Mouse (Mus musculus) midbrain, embryonic 13.5 days (tissue): ENCODE data around the gene Ubl3. TPM values are rescaled to one million over a fixed set of nuclear protein-coding genes. Genes with fewer than 3 reads are reported as not detected.

Source experiments
- ATAC-seq: fragments of 200-750 bp; cut with Nextera tagmentation; 2 replicates; pipeline ENCODE4 v1.8.0; 2017; ENCODE audit warnings: mild to moderate bottlenecking, moderate TSS enrichment, moderate library complexity
- H3K27ac ChIP-seq: fragments of 300-500 bp; sonication (generic); 2 replicates; pipeline ENCODE4 v1.5.1; 2015; ENCODE audit warnings: inconsistent platforms, mild to moderate bottlenecking, moderate library complexity
- H3K27me3 ChIP-seq: fragments of 300-500 bp; sonication (generic); 2 replicates; pipeline ENCODE4 v1.6.1; 2015; ENCODE audit warnings: mild to moderate bottlenecking, inconsistent platforms
- H3K36me3 ChIP-seq: fragments of 300-500 bp; sonication (generic); 2 replicates; pipeline ENCODE4 v1.6.1; 2015; ENCODE audit warnings: mild to moderate bottlenecking, inconsistent platforms
- H3K4me1 ChIP-seq: fragments of 300-500 bp; sonication (generic); replicated peaks from 2 replicates; pipeline ENCODE4 v1.6.1; 2015; ENCODE audit warnings: inconsistent platforms
- H3K4me2 ChIP-seq: fragments of 300-500 bp; sonication (generic); replicated peaks from 2 replicates; pipeline ENCODE4 v1.6.1; 2015; ENCODE audit warnings: moderate library complexity, mild to moderate bottlenecking, inconsistent platforms
- H3K4me3 ChIP-seq: fragments of 300-500 bp; sonication (generic); replicated peaks from 2 replicates; pipeline ENCODE4 v1.5.1; 2015; ENCODE audit warnings: mild to moderate bottlenecking, inconsistent platforms
- H3K9ac ChIP-seq: fragments of 300-500 bp; sonication (generic); replicated peaks from 2 replicates; pipeline ENCODE4 v1.6.1; 2015; ENCODE audit warnings: mild to moderate bottlenecking, inconsistent platforms
- H3K9me3 ChIP-seq: fragments of 300-500 bp; sonication (generic); 2 replicates; pipeline ENCODE4 v1.6.1; 2016; ENCODE audit warnings: mild to moderate bottlenecking, inconsistent platforms
- WGBS: fragments of 180-500 bp; shearing (Covaris S2); methylation state at CpG from one replicate; pipeline ENCODE4 v1.1.7; 2015; 5-methylcytosine and 5-hydroxymethylcytosine counted together
- polyA plus RNA-seq: library from polyadenylated mRNA; unstranded; fragments of >200 nt; fragmentation: Nextera tagmentation; extraction: Ambion mirVana; gene quantifications from 2 replicates; pipeline ENCODE4 v1.2.1, GENCODE M21; 2015

Gene Ubl3
- 55.3 and 69.1 TPM in 2 replicates for polyA plus RNA-seq

DNA sequence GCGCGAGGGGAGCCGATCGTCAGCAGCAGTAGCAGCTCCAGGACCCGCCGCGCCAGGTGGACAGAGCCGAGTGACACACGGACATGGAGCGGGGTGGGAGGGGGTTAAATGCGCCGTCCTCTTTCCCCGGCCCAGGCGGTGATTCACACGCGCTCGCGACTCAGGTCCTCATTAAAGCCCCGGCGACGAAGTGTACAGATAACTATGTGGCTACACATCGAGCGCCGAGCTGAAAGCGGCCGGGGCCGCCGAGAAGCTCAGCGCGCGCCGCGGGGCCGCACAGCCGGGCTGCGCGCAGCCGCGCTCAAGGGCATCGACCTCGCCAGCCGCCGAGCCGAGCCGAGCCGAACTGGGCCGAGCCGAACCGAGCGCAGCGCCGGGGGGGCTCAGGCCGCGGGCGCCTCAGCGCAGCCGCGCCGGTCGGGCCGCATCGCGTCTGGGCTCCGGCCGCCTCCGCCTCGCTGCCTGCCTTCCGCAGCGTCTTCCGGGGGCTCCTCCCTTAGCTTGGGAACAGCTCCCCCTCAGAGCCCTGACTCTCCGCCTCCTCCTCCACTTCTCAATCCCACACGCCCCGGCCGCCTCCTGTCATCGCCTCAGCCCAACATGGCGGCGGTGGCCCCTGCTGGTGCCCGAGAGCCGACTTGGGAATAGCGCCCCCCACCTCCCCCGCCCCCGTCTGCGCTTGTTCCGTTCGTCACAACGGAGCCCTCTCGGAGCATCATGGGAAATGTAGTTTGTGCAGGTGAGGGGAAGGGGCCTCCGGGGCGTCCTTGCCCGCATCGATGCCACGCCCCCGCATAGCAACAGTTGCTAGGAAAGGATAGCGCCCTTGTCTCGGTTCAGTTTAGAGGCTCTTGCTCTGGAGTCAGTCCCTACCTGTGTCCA is at the start of gene Ubl3:
Gene Ubl3 (minus strand): TSS at position 603 of the 885 bp plus-strand sequence.
- ATAC-seq, result peak; percentile 97
- Histone ChIP-seq H3K27me3 (peaks cover 6% of the 10 kb centered on the region), H3K4me1 (peaks cover 46% of the 10 kb centered on the region), H3K36me3 (no peaks in the 10 kb centered on the region), H3K27ac (peak within 1 kb of the TSS; percentile 98), H3K4me3 (peak within 1 kb of the TSS; percentile 70), H3K9ac (peak within 1 kb of the TSS; percentile 88), H3K4me2 (peak within 1 kb of the TSS; percentile 89), H3K9me3 (no peaks in the 10 kb centered on the region)
- WGBS, result under 1% methylated on average over 72 of the region's 95 CpGs

DNA sequence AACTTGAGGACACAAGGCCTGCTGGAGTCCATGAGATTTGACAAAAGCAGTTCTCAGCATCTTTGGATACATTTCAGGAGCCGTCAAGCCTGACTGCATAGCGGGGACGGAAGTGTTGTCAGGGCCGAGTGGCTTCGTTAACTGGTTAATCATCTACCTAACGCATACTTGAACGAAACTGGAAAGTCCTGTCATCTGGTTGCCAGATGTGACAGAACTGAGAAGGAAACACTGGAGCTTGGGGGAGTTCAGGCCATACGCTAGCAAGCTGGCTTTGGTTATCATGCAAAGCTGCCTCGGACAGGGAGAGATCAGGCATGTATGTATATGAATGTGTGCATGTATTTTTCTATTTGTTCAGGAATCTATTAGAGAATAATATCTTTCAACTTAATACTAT is 45.8 kb upstream of the Ubl3 start:
- 72% methylated on average over 9 of the region's 9 CpGs for WGBS
- Histone ChIP-seq H3K9me3 (no peaks in the 10 kb centered on the region), H3K4me3 (no peak overlapping the region), H3K27ac (no peak overlapping the region), H3K4me2 (no peak overlapping the region), H3K36me3 (no peaks in the 10 kb centered on the region), H3K4me1 (peaks cover 5% of the 10 kb centered on the region), H3K27me3 (no peaks in the 10 kb centered on the region), H3K9ac (no peak overlapping the region)
- ATAC-seq, result no peak

DNA sequence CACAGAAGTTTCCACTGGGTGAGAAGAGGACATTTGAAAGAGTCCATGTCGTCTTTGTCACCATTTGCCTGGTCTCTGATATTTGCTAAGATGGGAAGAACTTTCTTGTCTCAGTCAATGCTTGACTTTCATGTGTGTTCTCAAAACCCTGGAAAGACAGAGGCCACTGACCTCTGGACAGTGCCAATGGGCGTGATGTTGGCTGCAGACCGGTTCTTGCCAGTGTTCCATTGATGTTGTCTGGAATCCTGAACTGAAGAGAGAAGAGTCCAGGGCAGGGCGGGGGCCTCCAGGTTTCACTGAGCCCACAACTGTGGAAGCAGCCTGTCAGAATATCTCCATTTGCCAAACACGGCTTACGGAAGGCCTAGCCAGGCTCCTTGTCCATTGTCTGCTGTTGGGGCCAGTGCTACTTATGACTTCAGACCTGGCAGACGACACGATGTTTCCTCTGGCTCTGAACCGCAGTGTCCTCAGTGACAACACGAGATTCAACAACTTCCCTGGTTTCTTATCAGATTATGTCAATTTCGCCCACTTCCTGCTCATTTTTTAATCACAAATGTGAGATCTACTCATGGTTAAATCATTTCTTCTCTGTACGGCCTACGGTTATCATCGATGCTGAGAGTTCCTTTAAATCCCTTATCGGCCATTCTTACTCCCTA is 43.6 kb upstream of the Ubl3 start:
- Histone ChIP-seq H3K4me3 (no peak overlapping the region), H3K9me3 (no peaks in the 10 kb centered on the region), H3K27ac (no peak overlapping the region), H3K9ac (no peak overlapping the region), H3K27me3 (0 out of 2 replicates have a peak, but pooled peaks cover 4% of the 10 kb centered on the region), H3K36me3 (no peaks in the 10 kb centered on the region), H3K4me1 (peaks cover 11% of the 10 kb centered on the region), H3K4me2 (no peak overlapping the region)
- WGBS, result 93% methylated on average over 15 of the region's 15 CpGs
- no peak for ATAC-seq

DNA sequence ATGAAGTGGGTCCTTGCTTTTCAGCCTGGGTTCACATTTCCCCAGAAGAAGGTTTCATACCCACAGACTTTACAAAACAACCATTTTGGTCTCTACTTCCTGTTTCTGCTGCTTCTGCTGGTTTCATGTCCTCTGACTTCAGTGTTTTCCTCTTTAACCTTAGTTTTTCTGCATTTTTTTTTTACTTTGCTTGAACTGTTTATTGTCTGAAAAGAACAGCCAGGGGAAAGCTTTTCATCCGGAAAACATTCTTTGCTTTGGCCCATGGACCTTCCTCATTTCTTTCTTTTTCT is 42.8 kb upstream of the Ubl3 start:
- no peak for ATAC-seq
- Histone ChIP-seq H3K27ac (no peak overlapping the region), H3K4me2 (no peak overlapping the region), H3K27me3 (0 out of 2 replicates have a peak, but pooled peaks cover 4% of the 10 kb centered on the region), H3K4me3 (no peak overlapping the region), H3K9me3 (no peaks in the 10 kb centered on the region), H3K4me1 (peaks cover 11% of the 10 kb centered on the region), H3K9ac (no peak overlapping the region), H3K36me3 (no peaks in the 10 kb centered on the region)
- 83% methylated on average over 1 of the region's 1 CpGs for WGBS

DNA sequence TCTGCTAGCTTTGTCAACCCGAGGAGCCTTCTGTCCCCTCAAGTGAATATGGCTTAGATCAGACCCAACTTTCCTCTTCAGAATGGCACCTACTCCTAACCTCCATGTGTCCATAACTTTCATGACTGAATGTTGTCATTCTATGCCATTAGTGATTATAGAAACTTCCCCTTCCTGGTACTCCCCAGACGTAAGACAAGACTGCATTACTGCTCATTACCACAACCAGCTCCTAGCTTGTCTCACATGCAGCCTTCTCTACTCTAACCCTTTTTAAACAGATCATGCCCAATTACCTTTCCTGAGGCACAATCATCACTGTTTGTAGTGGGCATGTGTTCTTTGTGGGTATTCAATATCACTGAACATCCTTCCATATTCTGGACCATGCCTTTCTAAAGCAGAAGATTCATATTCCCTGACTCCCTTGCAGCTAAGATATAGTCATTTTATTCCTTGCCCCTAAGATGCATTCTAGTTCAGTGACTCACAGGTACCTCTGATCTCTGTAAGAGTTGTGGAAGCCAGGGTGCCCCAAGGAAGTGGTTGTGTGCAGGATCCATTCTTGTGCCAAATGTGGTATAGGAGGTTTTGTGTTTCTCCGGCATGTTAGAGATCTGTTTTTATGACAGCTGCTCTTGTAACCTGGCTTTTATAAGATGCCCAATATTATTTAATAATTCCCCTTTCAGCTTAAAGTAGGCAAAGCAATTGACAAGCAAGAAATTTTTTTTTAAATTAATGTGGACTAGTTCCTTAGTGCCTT is 42.3 kb upstream of the Ubl3 start:
- no peaks in the 10 kb centered on the region for H3K9me3 ChIP-seq
- H3K4me3 ChIP-seq, result no peak overlapping the region
- ATAC-seq, result no peak
- H3K27me3 ChIP-seq, result 0 out of 2 replicates have a peak, but pooled peaks cover 4% of the 10 kb centered on the region
- no peaks in the 10 kb centered on the region for H3K36me3 ChIP-seq
- peaks cover 11% of the 10 kb centered on the region for H3K4me1 ChIP-seq
- no peak overlapping the region for H3K27ac ChIP-seq
- H3K4me2 ChIP-seq, result no peak overlapping the region
- WGBS, result 97% methylated on average over 3 of the region's 3 CpGs
- H3K9ac ChIP-seq, result no peak overlapping the region

DNA sequence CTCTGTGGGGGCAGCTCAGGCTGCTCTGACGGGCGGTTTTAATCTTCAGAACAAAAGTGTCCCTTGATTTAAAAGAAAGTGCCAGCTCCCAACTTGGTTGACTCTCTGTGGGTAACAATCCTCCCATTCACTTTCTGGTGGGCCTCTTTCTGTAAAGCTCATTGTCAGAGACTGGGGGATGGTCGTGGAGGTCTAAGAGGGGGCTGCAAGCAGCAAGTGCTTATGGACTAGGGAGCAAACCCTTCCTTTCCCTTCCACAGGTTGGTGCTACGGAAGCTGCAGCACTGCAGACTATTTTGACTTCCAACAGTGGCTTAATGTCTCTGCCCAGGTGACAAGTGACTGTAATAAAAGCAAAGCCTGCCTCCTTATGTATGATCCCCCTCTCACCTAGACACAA is 41.0 kb upstream of the Ubl3 start:
- Histone ChIP-seq H3K4me3 (no peak overlapping the region), H3K4me1 (peaks cover 14% of the 10 kb centered on the region), H3K4me2 (no peak overlapping the region), H3K27me3 (0 out of 2 replicates have a peak, but pooled peaks cover 4% of the 10 kb centered on the region), H3K36me3 (no peaks in the 10 kb centered on the region), H3K27ac (no peak overlapping the region), H3K9ac (no peak overlapping the region), H3K9me3 (no peaks in the 10 kb centered on the region)
- 14% methylated on average over 4 of the region's 4 CpGs for WGBS
- ATAC-seq, result no peak

DNA sequence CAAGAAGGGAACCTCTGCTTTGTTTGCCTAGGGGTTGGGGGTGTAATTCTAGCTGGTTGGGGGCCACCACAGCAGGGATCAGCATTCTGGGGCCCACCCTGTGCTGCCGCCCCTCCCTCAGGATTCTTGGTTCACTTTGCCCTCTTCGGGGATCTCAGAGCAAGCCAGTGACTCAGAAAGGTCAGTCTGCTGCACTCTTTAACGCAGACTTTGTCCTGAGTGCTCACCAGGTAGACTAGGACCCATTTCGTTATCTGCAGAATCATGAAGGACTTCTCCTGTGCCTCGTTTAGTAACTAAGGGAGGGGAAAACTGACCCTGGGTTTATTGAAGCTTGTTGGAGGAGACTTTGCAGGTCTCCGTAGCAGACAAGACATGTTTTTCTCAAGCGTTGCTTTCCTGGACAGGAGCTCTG is 38.9 kb upstream of the Ubl3 start:
- Histone ChIP-seq H3K4me1 (peaks cover 22% of the 10 kb centered on the region), H3K36me3 (no peaks in the 10 kb centered on the region), H3K27me3 (0 out of 2 replicates have a peak, but pooled peaks cover 4% of the 10 kb centered on the region), H3K4me3 (no peak overlapping the region), H3K27ac (no peak overlapping the region), H3K9ac (no peak overlapping the region), H3K9me3 (no peaks in the 10 kb centered on the region), H3K4me2 (no peak overlapping the region)
- WGBS, result 69% methylated on average over 7 of the region's 7 CpGs
- ATAC-seq, result no peak

DNA sequence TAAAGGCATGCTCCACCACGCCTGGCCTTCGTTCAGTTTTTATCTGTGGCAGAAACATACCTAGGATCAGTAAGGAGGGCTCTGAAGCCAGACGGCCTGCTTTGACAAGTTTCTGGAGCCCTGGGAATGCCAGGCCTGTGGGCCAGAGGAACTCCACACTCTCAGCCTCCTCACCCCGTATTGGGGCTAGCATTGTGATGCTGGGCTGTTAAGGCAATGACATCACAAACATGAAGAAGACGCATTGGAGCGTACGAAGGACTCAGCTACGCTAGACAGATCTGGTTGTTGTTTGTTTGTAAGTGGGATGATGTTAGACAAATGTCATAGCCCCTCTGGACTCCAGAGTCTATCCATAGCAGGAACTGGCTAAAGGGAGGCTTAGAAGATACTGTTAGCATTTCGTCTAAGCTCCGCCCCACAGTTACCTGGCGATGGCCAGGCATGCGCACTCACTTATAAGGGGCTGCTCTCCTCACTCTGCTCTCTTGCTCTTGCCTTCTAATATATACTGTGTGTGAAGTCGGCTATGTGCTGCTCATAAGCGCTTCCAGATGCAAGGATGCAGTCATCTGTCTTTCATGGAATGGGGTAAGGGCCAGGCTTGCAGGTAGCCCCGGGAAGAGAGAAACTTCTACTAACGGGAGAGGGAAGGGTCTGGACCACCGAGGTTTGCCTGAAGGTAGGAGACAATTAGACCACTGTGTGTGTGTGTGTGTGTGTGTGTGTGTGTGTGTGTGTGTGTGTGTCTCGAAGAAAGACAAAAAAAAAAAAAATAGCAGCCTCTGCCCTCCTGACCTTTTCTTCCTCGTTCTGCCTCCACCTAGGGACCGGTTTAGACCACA is 38.2 kb upstream of the Ubl3 start:
- Histone ChIP-seq H3K9me3 (no peaks in the 10 kb centered on the region), H3K4me3 (no peak overlapping the region), H3K36me3 (no peaks in the 10 kb centered on the region), H3K9ac (no peak overlapping the region), H3K27ac (no peak overlapping the region), H3K4me1 (peaks cover 22% of the 10 kb centered on the region), H3K27me3 (0 out of 2 replicates have a peak, but pooled peaks cover 4% of the 10 kb centered on the region), H3K4me2 (no peak overlapping the region)
- ATAC-seq, result no peak
- 70% methylated on average over 19 of the region's 20 CpGs for WGBS

DNA sequence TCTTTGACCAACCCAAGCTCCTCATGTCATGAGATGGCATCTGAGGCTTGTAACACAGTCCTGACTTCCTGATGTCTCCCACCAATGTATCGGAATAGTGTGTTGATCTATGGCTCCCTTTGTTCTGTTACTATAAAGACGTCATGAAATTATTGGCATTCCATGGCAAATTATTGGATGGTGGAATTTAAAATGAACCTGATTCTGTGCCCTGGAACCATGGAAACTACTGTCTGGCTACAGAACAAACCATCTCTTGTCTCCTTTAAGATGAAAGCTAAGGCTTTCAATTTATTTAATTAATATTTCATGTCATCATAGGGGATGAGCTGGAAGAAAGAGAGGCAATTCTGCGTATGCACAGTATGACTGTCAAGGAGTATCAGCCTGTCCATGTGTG is 36.4 kb upstream of the Ubl3 start:
- Histone ChIP-seq H3K4me3 (no peak overlapping the region), H3K4me1 (peaks cover 22% of the 10 kb centered on the region), H3K27me3 (0 out of 2 replicates have a peak, but pooled peaks cover 4% of the 10 kb centered on the region), H3K9ac (no peak overlapping the region), H3K9me3 (no peaks in the 10 kb centered on the region), H3K27ac (no peak overlapping the region), H3K4me2 (no peak overlapping the region), H3K36me3 (no peaks in the 10 kb centered on the region)
- WGBS, result 72% methylated on average over 3 of the region's 3 CpGs
- no peak for ATAC-seq

DNA sequence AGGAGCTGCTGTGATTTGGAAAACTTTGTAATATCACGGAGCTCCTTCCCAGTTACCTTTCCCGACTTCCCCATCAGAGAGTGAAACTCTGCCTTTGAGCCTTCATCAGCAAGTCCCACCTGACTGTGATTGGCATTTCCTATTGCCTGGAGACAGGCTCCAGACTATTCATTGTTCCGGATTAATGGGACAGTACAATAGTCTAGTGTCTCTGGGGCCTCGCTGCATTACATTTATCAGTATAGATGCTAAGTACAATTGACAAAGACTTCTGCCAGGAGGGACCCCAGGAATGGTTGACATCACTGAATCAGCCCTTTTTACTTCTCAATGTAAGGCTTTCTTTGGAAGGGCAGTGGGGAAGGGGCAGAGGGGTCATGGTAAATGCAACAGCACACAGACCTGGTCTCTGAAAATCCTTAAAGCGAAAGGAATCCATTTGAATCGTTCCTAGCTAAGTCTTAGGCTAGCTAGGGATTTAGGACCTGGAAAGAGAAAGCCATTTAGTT is 35.6 kb upstream of the Ubl3 start:
- H3K4me1 ChIP-seq, result peaks cover 15% of the 10 kb centered on the region
- no peak overlapping the region for H3K4me3 ChIP-seq
- no peak overlapping the region for H3K27ac ChIP-seq
- H3K9me3 ChIP-seq, result no peaks in the 10 kb centered on the region
- peak; percentile 63; the same call in 1 of the 2 replicates for ATAC-seq
- 16% methylated on average over 6 of the region's 6 CpGs for WGBS
- H3K9ac ChIP-seq, result no peak overlapping the region
- H3K27me3 ChIP-seq, result 0 out of 2 replicates have a peak, but pooled peaks cover 4% of the 10 kb centered on the region
- H3K4me2 ChIP-seq, result no peak overlapping the region
- no peaks in the 10 kb centered on the region for H3K36me3 ChIP-seq

DNA sequence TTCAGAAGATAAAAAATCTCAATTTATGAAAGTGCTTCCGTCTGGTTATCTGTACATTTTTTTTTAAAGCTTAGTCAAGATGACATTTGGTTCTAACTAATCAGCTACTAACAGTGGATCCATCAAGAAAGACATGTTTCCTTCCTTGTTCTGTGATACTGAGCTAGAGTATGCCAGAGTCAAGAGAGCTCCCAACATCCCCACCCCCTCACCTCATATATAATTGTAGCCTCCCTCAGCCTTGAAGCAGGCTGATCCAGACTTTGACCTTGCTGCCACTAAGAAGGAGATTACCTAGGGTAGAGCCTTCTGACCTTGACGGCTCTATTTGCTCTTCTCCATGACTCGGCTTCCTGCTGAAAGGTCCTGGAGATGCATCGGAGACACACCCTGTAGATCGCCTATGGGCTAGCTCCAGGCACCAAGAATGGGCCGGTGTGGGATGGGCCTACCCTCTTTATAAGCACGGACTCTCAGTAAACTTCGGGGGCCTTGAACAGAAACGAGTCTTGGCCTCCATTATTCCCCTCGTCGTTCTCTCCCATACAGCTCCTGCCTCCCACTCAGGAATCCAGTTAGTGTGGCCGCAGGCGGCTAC is 27.9 kb upstream of the Ubl3 start:
- H3K4me1 ChIP-seq, result peaks cover 4% of the 10 kb centered on the region; the same call in 1 of the 2 replicates
- no peaks in the 10 kb centered on the region for H3K27me3 ChIP-seq
- no peak overlapping the region for H3K4me2 ChIP-seq
- no peak overlapping the region for H3K4me3 ChIP-seq
- no peak overlapping the region for H3K27ac ChIP-seq
- no peak for ATAC-seq
- H3K9me3 ChIP-seq, result no peaks in the 10 kb centered on the region
- H3K36me3 ChIP-seq, result no peaks in the 10 kb centered on the region
- WGBS, result 94% methylated on average over 13 of the region's 13 CpGs
- H3K9ac ChIP-seq, result no peak overlapping the region
